Mouse (Mus musculus) adrenal gland, adult 8-10 months (tissue): ENCODE data around the gene Ccn2. TPM values are rescaled to one million over a fixed set of nuclear protein-coding genes. Genes with fewer than 3 reads are reported as not detected.

Experiments used
- DNase-seq: peaks from one replicate; pipeline ENCODE4 v3.0.0; 2022
- total RNA-seq, 4 experiments: library from RNA; stranded (reverse); gene quantifications; 2 replicates each; pipeline ENCODE4 v1.2.4; 2022

The Ccn2 gene
- 100 to 1,000 TPM in 1 of 4 experiments, 10 to 100 TPM in 3; 82.1 to 126 (median 92.0) TPM for total RNA-seq

DNA sequence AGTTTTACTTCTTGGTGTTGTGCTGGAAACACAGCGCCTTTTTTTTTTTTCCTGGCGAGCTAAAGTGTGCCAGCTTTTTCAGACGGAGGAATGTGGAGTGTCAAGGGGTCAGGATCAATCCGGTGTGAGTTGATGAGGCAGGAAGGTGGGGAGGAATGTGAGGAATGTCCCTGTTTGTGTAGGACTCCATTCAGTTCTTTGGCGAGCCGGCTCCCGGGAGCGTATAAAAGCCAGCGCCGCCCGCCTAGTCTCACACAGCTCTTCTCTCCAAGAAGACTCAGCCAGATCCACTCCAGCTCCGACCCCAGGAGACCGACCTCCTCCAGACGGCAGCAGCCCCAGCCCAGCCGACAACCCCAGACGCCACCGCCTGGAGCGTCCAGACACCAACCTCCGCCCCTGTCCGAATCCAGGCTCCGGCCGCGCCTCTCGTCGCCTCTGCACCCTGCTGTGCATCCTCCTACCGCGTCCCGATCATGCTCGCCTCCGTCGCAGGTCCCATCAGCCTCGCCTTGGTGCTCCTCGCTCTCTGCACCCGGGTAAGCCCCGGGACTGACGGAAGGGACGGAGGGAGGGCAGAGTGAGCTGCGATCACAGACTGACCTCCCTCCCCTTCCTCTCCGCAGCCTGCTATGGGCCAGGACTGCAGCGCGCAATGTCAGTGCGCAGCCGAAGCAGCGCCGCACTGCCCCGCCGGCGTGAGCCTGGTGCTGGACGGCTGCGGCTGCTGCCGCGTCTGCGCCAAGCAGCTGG is at the start of gene Ccn2:
Gene Ccn2, plus strand, starts transcription at position 193 of the 753 bp plus-strand sequence.
- DNase-seq: peak; percentile 62

DNA sequence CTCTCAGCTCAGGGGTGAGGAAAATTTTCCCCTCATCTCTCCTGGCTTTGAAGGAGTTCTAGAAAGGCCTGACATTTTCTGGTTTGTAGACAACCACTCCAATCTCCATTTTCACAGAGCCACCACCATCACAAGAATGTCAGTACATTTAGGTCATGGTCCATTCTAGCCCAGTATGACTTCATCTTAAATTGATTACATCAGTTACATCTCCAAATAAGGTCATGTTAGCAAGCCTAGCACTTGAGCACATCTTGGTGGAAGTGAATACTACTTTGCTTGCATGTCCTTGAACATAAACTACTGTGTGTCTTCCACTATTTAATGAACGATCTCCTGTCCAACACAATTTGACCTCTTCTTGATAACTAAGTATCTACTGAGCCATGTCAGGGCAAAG is 42.4 kb upstream of the Ccn2 start:
- no peak for DNase-seq

DNA sequence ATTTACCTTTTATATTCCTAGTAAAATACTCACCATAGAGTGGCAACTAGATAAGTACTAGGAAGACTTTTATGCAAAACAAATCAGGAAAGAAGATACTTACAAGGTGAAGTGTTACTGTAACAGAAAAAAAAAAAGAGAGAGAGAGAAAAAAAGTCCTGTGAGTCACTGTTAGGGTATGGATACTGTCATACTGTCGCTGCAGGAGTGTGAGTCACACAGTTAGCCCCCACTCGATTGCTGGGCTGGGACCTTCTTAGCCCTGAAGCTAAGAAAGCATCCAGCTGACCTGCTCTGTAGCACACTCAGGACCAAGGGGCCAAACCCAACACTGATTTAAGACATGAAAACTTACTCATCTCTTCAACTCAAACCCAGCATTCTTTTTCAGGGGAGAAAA is 41.2 kb upstream of the Ccn2 start:
- no peak for DNase-seq

DNA sequence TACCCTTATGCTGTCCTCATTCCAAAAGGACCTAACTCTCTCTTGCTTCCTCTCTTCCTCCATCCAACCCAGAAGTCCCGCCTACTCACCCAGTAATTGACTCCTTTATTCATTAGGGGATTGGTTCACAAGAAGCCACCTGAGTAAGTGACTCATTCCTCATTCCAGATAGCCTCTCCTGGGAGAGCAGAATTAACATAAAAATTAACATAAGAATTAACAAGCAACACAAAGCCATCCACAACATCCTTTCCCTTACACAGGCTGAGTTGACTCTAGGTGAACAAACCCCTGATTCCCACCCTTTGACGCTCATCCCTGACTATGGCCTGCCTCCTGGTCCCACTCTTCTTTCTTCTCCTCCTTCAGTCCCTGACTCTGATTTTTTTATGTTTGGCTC is 36.9 kb upstream of the Ccn2 start:
- DNase-seq: no peak

DNA sequence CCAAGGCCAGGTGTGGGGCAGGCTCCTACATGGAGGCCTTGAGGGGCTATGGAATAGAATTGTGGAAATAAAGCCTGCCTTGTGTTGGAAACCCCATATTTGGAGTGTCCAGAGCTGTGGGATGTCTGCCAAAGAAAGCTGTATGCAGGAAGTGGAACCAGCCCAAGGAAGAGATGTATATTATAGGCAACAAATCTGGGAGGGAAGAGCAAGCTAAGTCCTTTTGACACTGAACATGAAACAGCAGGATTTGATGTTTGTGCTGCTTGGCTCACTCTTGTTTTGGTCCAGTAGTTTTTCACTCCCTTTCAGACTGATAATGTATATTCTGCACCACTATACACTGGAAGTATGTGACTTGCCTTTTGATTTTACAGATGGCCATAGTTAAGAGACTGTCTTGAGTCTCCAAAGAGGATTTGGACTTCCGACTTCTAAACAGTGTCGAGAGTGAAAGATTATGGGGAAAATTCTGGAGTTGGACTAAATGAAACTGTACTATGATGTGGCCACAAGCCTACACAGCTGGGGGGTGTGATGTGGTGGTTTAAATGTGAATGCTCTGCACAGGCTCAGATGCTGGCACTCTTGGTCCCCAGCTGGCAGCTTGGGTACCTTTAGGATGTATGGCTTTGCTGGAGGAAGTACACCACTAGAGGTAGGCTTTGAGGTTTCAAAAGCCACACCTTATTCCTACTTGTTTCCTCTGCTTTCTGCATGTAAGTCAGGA is 25.4 kb upstream of the Ccn2 start:
- no peak for DNase-seq

GRCm38 (mm10) chr10:24572044-24572960 is 22.9 kb upstream of the Ccn2 start:
- no peak for DNase-seq

DNA sequence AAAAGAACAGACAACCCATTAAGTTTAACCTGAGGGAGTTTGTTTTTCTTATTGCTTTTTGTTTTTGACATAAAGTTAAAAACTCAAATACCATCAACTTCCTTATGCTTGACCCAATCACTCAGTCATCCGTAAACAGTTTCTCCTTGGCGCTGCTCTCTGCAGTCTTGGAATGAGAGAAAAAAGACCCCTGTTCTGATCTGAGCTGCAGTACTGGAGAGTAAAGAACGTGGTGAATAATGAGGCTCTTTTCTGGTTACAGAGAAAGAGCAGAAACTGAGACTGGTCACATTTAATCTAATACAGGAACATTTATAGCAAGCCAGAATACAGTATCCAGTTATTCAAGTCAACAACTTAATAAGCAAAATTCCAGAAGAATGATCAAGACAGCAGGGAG is 21.8 kb upstream of the Ccn2 start:
- DNase-seq: no peak

DNA sequence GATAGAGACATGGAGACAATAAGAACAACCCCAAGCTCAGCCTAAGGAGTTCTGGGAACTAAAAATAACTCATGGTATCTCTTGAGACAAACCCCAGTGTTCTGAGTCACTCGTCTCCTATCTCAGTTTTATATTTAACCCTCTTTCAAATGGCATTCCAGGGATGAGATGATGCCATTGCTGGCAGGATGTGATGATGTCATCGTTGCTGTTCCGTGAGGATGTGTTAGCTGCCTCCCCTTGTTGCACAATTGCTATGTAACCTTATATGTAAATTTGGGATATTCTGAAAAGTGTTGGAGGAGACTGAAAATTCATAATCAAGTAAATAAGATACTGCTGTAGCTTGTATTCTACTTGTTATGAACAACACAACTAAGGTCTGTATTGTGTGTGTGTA is 14.2 kb upstream of the Ccn2 start:
- no peak for DNase-seq

- DNase-seq: no peak
Observed at GRCm38 (mm10) chr10:24588824-24589223, 6.4 kb upstream of the Ccn2 start.

DNA sequence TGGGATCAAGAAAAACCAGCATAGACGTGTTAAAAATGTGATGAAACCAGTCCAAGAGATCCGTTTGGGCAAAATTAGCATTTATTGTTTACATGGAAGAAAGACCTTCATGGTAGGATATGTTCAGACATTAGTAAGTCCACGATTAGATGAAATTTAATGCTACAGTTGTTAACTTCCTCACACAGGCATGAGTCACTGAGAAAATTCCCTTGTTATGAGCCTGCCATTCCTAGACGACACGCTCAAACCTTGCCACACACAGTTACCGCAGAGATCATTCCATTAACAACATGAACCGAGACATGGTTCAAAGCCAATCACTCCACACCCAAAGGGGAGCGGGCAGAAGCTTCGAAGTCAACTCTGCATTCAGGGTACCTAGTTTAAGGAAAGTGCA is 6.0 kb upstream of the Ccn2 start:
- no peak for DNase-seq

DNA sequence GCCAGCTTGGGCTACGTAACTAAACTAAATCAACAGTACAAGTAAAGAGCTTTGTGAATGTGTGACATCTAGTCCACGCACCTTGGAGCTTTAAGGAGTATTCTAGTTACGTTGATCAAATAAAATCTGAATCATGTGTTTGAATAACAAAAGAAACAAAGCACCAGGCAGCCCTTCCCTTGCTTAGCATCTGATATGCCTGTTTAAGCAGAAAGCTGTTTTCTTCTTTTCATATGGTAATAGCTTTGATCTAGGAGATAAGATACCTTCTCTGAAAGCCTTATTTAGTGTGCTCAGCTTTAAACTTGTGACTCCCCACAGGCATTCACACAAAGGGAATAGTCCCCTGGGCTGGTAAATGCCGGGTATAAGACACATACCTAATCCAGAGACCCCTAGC is 4.7 kb upstream of the Ccn2 start:
- no peak for DNase-seq

DNA sequence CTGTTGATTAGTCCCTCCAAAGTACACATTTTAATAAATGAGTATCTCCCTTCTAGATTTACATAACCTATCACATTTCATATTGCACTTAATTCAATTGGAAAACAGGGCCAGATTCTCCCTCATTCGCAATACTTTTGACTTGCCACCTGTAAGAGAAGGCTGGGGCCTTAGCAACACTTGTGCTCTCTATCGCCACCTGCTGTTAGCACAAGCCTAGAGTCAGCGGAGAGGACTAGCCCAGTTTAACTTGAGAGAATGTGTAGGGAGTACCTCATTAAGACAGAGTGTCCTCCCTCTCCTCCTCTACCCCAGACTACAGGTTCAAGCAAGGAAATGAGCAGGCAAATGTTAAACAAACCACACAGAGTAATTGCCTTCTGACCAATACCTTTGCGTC is 4.1 kb upstream of the Ccn2 start:
- peak; percentile 57 for DNase-seq

DNA sequence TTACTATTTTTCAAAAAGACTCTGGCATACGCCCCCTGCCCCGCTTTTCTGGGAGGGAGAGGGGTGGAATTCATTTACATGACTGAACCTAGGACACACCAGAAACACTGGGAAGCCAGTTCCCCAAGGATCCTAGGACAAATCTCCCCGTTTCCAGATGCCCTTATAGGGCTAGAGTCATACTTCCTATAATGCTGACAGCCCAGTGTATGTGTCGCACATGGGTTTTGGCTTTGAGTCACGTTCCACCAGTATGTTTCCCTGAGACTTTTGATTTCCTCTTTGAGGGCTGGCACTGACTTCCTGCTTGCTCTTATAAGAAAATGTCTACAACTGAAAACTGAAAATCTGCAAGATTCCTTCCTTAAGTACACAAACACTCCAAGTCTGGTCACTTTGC is 3.5 kb upstream of the Ccn2 start:
- DNase-seq: no peak

- DNase-seq: no peak
Observed at GRCm38 (mm10) chr10:24592318-24592717, 2.9 kb upstream of the Ccn2 start.

- no peak for DNase-seq
Observed at GRCm38 (mm10) chr10:24592969-24593368, 2.3 kb upstream of the Ccn2 start.

- no peak for DNase-seq
Observed at GRCm38 (mm10) chr10:24593556-24593955, 1.7 kb upstream of the Ccn2 start.

GRCm38 (mm10) chr10:24596003-24596868 is 994 bp downstream of the Ccn2 start:
- peak; percentile 12 for DNase-seq

DNA sequence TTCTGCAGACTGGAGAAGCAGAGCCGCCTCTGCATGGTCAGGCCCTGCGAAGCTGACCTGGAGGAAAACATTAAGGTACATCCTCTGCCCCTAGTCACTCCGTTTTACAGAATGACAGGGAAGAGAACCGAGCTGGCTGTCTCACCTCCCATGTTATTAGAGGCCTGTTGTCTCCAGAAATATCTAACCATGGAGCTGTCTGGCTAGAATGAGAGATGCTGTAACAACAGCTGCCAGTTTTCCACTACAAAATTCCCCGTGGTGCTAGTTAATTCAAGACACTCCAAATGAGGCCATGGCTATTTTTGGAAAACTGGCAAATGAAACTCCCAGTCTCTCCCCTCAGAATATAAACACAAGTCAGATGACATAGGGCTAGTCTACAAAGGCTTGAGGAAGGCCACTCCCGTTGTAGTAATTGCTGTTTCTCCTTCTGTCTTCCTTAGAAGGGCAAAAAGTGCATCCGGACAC is 1.7 kb downstream of the Ccn2 start:
- no peak for DNase-seq

DNA sequence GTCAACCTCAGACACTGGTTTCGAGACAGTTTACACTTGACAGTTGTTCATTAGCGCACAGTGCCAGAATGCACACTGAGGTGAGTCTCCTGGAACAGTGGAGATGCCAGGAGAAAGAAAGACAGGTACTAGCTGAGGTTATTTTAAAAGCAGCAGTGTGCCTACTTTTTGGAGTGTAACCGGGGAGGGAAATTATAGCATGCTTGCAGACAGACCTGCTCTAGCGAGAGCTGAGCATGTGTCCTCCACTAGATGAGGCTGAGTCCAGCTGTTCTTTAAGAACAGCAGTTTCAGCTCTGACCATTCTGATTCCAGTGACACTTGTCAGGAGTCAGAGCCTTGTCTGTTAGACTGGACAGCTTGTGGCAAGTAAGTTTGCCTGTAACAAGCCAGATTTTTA is 2.5 kb downstream of the Ccn2 start:
- no peak for DNase-seq

- no peak for DNase-seq
Observed at GRCm38 (mm10) chr10:24598693-24599092, 3.5 kb downstream of the Ccn2 start.

- DNase-seq: peak; percentile 28
Observed at GRCm38 (mm10) chr10:24599802-24600201, 4.6 kb downstream of the Ccn2 start.

DNA sequence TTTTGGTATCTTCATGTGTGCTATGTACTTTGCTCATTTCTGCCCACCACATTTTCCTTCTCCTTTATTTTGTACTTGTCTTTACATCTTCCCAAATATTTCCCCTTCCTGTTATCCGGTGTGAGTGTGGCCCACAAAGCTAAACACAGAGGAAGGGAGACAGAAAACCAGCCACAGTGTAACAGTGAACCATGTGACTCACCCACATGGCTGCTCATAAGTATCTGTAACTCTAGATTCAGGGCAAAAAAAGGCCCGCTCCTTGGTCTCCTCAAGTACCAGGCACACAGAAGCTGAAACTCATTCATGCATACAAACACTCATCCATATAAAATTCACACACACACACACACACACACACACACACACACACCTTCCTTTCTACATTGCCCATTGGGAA is 7.8 kb downstream of the Ccn2 start:
- no peak for DNase-seq
